9 mouse cellular contexts compared by ENCODE assay signal in genomic region chr2:7207691-7208504, GRCm38 (mm10).
DNase-seq lines count a peak whose midpoint lies in the region; ATAC-seq and TF ChIP-seq lines count a peak whose summit lies in the region.
"Had no signal": no experiment of that assay in that cellular context is flagged by ENCODE, and none has a peak within 500 bp of the region (broad histone marks: within the 10 kb centered on the region; RNA-seq: fewer than 3 reads in every experiment).

No protein-coding gene starts in this region.

- H3K4me2 ChIP-seq in hindbrain, embryonic 14.5 days (replicated peaks), result no peak overlapping the region
- peak overlapping the region; percentile 9; the same call in 1 of the 2 replicates for H3K4me2 ChIP-seq in midbrain, embryonic 12.5 days (replicated peaks)
- H3K4me2 ChIP-seq: limb, embryonic 15.5 days had no signal

- no peak overlapping the region for H3K4me3 ChIP-seq in hindbrain, embryonic 14.5 days (replicated peaks; ENCODE audit: low read length)
- no peak overlapping the region for H3K4me3 ChIP-seq in midbrain, embryonic 12.5 days
- H3K4me3 ChIP-seq in thymus, adult 2 months (ENCODE audit: control insufficient read depth, insufficient read depth, low read length), result no peak overlapping the region
- H3K4me3 ChIP-seq: limb, embryonic 15.5 days had no signal

- no peak for TF ChIP-seq POLR2A in thymus, adult 2 months (IDR thresholded peaks at IDR 0.05; ENCODE audit: control insufficient read depth, extremely low read depth, insufficient read depth, low read length, poor library complexity)

- no peak overlapping the region for H3K27ac ChIP-seq in hindbrain, embryonic 14.5 days
- H3K27ac ChIP-seq in midbrain, embryonic 12.5 days (replicated peaks), result 0 out of 2 replicates have a peak overlapping the region, but pooled peaks have one; percentile 4
- no peak overlapping the region for H3K27ac ChIP-seq in thymus, adult 2 months (ENCODE audit: control insufficient read depth, insufficient read depth, low read length)
- H3K27ac ChIP-seq: limb, embryonic 15.5 days had no signal

- H3K9ac ChIP-seq in hindbrain, embryonic 14.5 days, result no peak overlapping the region
- no peak overlapping the region for H3K9ac ChIP-seq in midbrain, embryonic 12.5 days (replicated peaks)
- H3K9ac ChIP-seq: limb, embryonic 15.5 days had no signal

- DNase-seq in brain, embryonic 18.5 days (ENCODE audit: low read depth, low spot score), result peak; percentile 16
- DNase-seq in embryo, embryonic 11.5 days (ENCODE audit: low read depth, low spot score), result peak; percentile 20
- no peak for DNase-seq in hindbrain, embryonic 14.5 days (ENCODE audit: low spot score)
- DNase-seq in thymus, postnatal 10 days (ENCODE audit: low spot score in 2 of 2), result no peak
- DNase-seq in thymus, adult 2 months, result no peak
- DNase-seq: heart, adult 18-20 months had no signal

- ATAC-seq in hindbrain, embryonic 14.5 days (ENCODE audit: low FRiP score), result peak; percentile 69; the same call in 1 of the 2 replicates
- peak; percentile 82 for ATAC-seq in midbrain, embryonic 12.5 days (ENCODE audit: low FRiP score, low read depth)
- no peak for ATAC-seq in activated CD4-positive, CD25-positive, alpha-beta regulatory T cell, adult 4 months

- 20% methylated on average over 15 of the region's 15 CpGs for WGBS in hindbrain, embryonic 14.5 days
- 34% methylated on average over 15 of the region's 15 CpGs for WGBS in midbrain, embryonic 12.5 days
- 89% methylated on average over 15 of the region's 15 CpGs for WGBS in thymus, adult 2 months

- no peaks in the 10 kb centered on the region for H3K9me3 ChIP-seq in hindbrain, embryonic 14.5 days (ENCODE audit: control insufficient read depth, low read length)
- no peaks in the 10 kb centered on the region for H3K9me3 ChIP-seq in midbrain, embryonic 12.5 days
- H3K9me3 ChIP-seq: limb, embryonic 15.5 days had no signal

- H3K36me3 ChIP-seq in hindbrain, embryonic 14.5 days (replicated peaks; ENCODE audit: control insufficient read depth, insufficient read depth), result no peaks in the 10 kb centered on the region
- H3K36me3 ChIP-seq in midbrain, embryonic 12.5 days, result no peaks in the 10 kb centered on the region
- no peaks in the 10 kb centered on the region for H3K36me3 ChIP-seq in thymus, adult 2 months (ENCODE audit: control insufficient read depth, insufficient read depth, low read length)
- H3K36me3 ChIP-seq: limb, embryonic 15.5 days had no signal

- peaks cover 9% of the 10 kb centered on the region for H3K4me1 ChIP-seq in hindbrain, embryonic 14.5 days (replicated peaks; ENCODE audit: control insufficient read depth, insufficient read depth, low read length)
- H3K4me1 ChIP-seq in midbrain, embryonic 12.5 days, result peaks cover 6% of the 10 kb centered on the region
- H3K4me1 ChIP-seq in thymus, adult 2 months (replicated peaks; ENCODE audit: control insufficient read depth, insufficient read depth, low read length), result no peaks in the 10 kb centered on the region
- H3K4me1 ChIP-seq: limb, embryonic 15.5 days had no signal

- no peak for TF ChIP-seq CTCF in thymus, adult 2 months (IDR thresholded peaks at IDR 0.05; ENCODE audit: borderline replicate concordance, control insufficient read depth, extremely low read depth, insufficient read depth, low read length, poor library complexity)

- no peaks in the 10 kb centered on the region for H3K27me3 ChIP-seq in hindbrain, embryonic 14.5 days (ENCODE audit: control insufficient read depth, insufficient read depth, low read length)
- no peaks in the 10 kb centered on the region for H3K27me3 ChIP-seq in midbrain, embryonic 12.5 days
- H3K27me3 ChIP-seq in thymus, adult 2 months (ENCODE audit: control insufficient read depth, insufficient read depth, low read length), result no peaks in the 10 kb centered on the region
- H3K27me3 ChIP-seq: limb, embryonic 15.5 days had no signal

Comparison
In these comparisons a context has a peak if more than half of its experiments do, and no peak if none do; other contexts are left out.
1. DNase-seq: peak in brain, embryonic 18.5 days (single experiment) and embryo, embryonic 11.5 days (single experiment); none in hindbrain, embryonic 14.5 days (single experiment), thymus, postnatal 10 days (0 of 2) and thymus, adult 2 months (single experiment).